Mouse (Mus musculus) mouse embryonic stem cell (cell line): ENCODE measurements around the gene Tef.

Source experiments
- in situ Hi-C, 2 experiments: fragments of 300-500 bp; cut with MboI; formaldehyde crosslinking; loops; 1 replicate in 1 of 2; 3 replicates in 1 of 2; pipeline ENCODE4 v1.14.3; 2019 to 2020; ENCODE audit warnings: low sequenced_read_pairs in 2 of 2, low pct_unique_long_range_greater_than_20kb in 1 of 2, mixed read lengths in 1 of 2; ENCODE audit not compliant: unreplicated experiment in 1 of 2

Tef gene

DNA sequence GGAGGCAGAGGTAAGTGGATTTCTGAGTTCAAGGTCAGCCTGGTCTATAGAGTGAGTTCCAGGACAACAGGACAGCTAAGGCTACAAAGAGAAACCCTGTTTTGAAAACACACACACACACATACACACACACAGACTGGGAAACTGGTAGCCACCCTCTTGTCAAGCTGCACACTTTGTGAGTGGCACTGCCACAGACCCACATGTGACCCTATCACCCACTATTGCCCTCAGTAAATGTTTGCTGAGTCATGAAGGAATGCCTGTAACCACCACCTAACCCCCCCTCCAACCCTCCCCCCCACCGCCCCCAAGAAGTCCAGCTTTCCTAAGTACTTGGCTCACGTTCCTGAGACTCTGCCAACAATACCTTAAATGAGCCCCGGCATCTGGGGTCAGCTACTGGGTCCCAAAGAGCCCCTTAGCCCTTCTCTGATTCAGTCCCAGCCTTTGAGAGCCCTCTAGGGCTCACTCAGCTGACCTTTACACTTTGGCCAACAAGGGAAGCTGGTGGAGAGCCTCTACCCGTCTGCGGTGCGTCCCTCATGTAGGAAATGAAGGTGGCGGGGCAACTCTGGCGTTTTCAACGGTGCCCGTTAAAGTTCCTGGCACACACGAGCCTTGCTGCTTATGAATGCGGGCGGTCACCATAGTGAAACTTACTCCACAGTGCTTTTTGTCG lies 36.5 kb downstream of the Tef start:
- in situ Hi-C loops, result no loop called here

DNA sequence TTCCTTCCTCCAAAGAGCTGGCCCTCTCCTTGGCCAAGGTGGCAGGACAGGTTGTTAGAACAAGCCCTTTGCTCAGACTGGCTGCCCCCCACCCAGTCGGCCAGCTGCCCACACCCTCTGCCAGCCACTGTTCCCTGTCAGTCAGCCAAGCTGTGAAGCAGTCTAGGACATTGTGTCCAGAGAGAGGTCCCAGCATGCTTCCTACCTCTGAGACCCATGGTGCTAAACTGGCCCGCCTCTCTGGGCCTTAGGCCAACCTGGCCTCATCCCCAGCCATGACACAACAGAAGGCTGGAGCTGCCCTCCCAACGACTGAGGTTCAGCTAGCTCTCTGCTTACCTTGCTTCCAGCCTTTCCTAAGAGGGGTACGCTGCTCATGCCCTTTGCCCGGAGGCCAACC lies 37.4 kb downstream of the Tef start:
- in situ Hi-C loops, result no loop called here

DNA sequence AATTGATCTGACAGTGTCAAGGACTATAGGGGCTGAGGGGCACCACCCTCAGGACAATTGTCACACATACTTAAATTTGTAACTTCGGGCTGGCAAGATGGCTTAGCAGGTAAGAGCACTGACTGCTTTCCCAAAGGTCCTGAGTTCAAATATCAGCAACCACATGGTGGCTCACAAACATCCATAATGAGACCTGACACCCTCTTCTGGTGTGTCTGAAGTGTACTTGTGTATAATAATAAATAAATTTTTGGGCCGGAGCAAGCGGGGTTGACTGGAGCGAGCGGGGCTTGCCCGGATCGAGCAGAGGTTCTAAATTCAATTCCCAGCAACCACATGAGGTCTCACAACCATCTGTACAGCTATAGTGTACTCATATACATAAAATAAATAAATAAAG lies 38.1 kb downstream of the Tef start:
- in situ Hi-C loops, result no loop called here

DNA sequence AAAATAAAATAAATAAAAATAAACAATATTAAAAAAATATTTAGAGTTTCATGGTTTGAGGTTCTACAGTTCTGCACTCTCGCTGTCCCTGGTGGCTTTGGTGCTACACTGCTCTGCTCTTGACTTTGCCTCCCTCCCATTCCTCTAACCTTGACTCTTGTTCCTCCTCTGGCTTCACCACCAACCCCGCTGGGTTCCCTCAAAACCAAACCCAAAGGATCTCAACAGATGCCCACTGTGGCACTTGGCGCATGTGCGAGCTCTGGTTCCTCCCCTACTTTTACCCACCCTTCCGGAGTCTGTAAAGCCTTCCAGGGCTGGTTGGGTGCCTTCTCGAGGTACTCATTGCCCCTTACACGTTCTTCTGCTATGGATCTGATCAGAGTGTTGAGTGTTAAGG lies 40.1 kb downstream of the Tef start:
- in situ Hi-C loops, result no loop called here

DNA sequence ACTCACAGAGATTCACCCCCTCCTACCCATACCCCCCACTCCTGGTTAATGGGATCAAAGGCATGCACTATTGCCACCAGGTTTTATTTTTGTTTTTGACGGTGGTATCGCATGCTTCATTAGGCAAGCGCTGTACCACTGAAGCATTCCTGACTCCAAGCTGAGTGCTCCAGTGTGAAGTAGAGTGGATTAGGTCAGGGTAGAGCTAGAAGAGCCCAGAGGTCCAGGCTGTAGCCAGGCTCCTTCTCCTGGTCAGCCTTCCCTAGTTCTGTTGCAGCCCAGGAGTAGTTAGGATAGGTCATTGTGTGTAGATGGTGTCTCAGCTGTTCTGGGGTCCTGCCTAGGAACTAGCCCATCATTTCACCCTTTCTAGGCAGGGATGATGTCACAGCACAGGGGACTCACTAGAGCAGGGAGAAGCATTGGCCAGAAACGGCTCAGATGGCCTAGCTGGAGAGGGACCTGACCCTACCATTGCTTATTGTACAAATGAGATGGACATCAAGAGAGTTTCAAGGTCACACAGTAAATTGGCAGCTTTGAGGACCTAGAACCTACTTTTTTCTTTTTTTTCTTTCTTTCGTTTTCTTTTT lies 42.9 kb downstream of the Tef start:
- in situ Hi-C loops, result no loop called here

DNA sequence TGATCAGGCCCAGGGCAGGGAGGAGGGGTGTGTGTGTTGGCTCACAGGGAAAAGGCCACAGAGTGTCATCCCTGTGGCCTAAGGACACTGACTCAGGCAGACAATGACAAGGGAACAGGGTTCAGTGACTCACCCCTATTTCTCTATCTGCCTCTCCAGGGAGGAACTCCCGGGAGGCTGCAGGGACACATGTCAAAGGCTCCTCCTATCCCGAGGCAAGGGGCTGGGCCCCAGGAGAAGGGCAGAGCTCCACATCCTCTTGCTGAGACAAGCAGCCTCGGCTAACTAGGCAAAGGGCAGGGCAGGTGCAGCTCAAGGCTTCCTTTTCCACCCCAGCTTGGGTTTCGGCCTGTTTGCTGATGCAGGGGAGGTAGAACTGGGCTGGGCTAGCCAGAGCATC lies 43.5 kb downstream of the Tef start:
- in situ Hi-C loops, result no loop called here

DNA sequence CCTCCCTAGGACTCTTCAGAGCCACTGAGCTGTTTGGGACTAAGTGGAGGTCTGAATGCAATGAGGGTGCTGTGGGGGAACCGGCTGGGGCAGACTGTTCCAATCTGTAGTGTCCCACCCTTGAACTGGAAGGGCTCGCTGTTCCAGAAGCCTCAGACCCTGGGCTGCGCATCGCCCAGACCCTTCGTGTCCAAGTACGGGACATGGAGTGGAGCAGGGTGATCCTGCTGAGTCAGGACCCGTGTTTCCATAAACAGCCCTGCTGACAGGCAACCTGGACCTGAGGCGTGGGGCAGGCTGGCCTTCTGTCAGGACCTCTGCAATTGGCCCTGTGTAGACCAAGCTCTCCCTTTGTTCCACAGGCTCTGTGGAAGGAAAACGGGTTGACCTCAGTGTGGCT lies 44.5 kb downstream of the Tef start:
- in situ Hi-C loops, result no loop called here

DNA sequence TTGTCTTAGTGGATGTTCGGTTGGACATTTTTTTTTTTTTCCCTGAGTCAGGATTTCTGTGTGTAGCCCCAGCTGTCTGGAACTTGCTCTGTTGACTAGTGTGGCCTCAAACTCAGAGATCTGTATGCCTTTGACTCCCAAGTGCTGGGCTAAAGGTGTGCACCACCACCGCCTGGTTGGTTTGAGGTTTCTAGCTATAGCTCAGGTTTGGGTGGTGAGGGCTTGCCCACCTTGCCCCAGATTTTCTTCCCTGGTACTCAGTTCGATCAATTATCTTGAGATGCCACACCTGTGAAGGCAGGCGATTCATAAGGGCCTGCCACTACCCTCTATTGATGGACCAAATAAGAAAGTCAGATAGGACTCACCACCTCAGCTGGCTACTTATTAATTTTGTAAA lies 44.9 kb downstream of the Tef start:
- in situ Hi-C loops, result no loop called here

DNA sequence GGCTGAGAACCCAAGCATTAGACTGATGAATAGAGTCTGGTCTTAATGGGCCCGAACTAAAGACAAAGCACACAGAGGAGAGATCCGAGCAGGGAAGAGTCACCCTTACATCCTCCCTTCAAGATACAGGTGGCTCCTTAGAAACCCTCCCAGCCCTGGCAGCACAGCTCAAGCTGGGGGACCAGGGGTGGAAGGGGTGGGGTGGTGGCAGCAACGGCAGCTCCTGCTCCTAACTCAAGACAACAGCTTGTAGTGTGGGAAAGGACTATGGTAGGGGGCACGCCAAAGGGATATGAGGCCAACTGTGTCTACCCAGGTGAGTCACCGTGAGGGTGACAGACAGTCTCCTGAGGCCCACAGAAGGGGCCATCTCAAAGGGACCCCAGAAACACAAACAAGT lies 45.6 kb downstream of the Tef start:
- in situ Hi-C loops, result no loop called here

DNA sequence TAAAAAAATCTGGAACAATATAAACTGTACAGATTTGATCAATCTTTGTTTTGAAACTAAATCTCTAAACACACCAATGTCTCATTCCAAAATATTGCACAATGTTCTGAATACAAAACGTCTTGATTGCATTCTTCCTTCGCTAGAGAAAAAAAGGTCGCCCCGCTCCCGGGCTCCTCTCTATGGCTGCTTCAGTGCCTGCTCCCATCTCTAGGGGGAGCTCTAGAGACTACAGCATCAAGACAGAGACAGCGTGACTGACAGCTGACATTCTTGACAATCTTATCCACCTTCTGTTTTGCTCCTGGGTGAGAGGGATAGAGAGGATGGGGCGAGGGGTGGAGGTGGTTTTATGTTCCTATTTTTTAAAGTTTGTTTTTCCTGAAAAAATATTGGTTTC lies 46.1 kb downstream of the Tef start:
- in situ Hi-C loops, result no loop called here

DNA sequence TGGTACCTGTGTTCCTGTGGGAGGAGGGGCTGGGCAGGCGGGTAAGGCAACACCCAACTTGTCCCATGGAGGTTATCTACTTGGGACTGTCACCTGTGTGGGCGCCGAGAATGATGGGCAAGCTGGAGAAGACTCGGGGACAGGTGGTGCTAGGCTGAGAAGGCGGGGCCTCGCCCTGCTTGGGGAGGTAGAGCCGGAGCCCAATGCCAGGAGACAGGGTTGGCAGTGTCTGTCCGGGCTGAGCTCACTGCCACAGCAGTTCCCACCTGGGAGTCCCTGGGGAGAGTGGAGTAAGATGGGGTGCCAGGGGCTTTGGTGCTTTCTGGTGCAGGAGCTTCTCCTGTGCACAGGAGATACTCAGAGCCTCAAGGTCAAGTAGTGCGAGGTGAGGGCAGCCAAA lies 46.9 kb downstream of the Tef start:
- in situ Hi-C loops, result no loop called here

DNA sequence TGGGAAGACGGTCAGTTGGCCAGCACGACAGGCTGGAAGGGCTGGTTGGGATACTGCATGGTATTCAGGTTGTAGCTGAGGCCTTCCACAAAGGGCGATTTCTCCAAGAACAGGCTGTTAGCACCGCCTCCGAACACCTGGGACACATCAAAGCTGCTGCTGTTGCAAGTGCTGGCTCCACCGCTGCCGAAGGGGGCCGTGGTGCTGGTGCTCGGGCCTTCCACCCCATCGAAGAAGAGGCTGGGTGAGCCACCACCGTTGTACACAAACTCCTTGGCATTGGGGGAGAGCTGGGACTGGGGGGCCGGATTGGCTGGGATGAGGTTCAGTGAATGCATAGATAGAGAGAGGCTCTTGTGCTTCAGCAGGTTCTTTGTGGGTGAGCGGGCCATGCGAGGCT lies 48.5 kb downstream of the Tef start:
- in situ Hi-C loops, result no loop called here

DNA sequence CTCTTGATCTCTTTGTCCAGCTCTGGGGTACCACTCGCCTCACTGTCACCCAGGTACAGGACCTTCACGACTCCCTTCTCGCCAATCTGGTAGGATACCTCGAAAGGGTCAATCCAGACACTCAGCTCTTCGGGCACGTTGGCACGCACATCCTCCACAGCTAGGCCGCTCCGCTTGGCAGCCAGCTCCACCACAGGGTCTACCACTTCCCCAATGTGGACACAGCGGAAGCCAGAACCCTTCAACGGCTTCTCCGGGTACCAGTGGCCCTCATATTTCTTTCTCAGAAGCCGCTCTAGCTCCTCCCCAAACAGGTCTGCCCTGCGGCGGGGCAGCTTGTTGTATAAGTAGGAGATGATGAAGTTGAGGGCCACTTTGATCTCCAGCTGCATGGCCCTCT lies 49.2 kb downstream of the Tef start:
- in situ Hi-C loops, result no loop called here

DNA sequence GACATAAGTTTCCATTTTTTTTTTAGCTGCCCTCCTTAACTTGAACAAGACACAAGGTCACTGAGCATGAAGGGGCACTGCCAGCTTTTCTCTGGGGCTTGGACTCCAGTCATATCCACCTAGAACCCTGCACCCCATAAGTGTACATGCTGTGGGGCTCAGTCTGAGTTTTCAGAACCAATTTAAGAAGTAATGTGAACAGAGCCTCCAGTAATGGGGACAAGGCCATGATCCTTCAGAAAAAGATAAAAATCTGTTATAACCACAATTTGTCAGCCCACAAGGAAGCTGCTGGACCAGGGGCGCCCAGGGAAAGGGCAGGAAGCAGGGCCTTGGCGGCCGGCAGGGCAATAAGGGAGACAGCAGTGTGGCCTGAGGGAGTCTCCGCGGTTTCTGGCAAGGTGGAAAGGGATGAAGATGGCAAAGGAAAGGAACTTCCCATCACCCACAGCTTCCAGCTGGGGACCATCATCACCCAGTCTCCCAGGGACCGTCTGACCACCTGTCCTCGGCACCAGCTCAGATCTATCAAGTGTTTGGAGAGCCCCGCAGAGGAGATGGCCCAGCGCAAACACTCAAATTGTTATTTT lies 50.3 kb downstream of the Tef start:
- in situ Hi-C loops, result no loop called here

DNA sequence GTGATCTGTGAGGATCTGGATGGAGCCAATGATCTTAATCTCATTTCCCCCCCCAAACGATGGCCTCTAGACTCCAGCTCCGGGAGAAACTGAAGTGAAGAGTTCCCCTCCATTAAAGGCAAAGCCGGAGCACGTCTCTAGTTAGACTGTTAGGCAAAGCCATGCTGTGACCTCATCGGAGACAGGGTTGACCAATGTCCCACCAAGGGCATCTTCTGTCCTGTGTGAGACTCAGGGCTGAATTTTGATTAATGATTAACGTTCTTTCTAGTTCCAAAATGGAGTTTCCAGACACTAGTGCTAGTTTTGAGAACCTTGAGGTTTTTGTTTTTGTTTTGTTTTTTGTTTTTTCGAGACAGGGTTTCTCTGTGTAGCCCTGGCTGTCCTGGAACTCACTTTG lies 50.9 kb downstream of the Tef start:
- in situ Hi-C loops, result no loop called here

DNA sequence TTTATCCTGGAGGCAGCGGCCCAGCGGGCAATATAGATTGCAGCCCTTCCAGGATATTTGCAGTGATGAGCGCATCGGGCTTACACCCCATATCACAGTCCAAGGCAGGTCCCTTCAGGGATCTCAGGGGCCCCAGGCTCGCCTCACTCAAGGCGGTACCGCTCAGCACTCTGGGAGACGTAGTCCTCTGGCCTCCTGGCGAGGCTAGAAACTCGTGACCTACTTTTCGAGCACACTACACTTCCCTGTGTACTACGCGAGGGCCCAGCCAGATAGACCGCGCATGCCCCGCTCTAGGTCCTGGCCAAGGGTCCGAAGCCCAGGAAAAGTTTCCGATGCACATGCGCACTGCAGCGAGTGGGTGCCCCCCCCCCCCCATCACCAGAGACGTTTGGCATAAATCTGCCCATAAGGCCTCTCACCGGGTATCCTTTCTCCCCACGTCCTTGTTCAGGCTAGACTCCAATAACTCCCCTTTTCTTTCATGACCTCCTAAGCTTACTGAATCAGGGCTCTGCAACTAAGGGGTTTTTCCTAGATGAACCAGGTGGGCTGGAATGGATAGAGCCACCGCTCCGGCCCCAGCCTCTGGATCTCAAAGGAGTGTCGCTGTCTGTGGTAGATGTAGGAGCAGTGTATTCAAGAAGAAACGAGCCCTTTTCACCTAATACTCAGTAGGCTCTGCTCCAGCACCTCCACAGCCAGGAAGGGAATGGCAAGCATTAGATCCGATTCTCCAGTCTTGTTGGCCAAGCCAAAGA lies 54.0 kb downstream of the Tef start:
- in situ Hi-C loops, result no loop called here

DNA sequence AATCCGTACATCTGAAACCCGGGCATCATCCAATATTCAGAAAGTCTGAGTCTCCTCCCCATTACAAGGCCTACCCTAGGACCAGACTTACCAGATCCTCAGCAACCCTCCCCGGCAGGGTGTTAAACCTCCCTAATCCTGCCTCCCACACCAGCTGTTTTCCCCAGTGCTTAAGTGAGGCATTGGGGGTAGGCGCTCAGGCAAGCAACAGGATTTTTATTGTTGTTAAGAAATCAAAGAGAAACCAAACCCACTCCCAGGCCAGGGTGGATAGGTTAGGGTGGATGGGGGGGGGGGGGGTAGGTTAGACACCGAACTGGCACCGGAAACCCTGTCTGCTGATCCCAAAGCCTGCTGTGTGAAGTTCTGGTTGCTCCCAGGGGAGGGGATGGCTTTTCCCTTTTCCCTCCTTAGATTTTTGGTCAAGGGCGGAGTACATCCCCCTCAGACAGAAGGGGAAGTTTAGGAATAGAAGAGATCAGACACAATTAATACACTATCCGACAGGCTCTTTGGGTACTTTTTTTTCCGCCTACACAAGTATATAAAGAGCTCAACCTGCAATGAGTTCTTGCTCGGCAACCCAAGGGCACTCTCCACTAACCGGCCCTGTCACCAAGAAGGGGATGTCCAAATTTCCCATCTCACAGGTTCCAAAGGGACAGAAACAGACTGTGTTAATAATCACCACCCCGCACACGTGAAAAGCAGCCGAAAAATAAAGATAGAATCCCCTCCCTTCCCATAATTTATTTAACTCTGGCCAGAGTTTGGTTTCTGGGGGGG lies 54.9 kb downstream of the Tef start:
- in situ Hi-C loops, result no loop called here

DNA sequence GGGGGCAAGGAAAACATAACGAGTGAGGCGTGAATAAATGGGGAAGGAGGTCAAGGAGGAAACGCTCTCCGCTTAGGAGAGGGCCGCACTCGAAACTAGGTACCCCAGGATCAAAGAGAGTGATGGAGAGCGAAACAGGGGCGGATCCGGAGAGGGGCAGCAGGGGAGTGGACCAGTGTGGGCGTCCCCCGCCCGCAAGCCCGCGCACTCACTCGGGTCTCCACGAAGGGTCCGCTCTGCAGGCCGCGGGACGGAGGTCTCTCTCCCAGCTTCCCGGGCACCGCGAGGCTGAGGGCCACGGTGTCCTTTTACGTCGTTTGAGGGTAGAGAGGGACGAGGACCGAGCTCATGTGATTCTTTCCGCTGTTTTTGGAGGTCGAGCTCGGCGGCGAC lies 55.5 kb downstream of the Tef start:
- in situ Hi-C loops, result no loop called here

DNA sequence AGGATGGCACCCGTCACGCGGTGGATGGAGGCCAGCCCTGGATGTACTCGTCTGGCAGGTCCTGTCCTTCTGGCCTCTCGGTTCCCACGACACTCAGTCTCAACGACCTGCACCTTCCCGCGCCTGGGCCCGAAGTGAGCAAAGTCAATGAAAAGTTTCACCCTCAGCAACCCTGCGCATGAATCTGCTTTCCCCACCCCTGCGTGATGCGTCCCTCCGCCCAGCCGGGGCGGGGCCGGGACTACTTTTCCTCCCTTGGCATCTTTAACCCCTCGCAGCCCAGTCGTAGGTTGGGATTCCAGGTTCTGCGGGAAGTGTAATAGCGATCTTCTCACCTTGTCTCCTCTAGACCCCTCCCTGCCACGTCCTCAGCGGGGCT lies 55.9 kb downstream of the Tef start:
- in situ Hi-C loops, result no loop called here
